Mouse (Mus musculus) lung, adult 2 months (tissue): ENCODE data around the gene Cer1.

Source experiments
- CTCF ChIP-seq: fragments of 200-500 bp; IDR thresholded peaks from 2 replicates; pipeline ENCODE4 v1.5.1; 2011; ENCODE audit warnings: mild to moderate bottlenecking, low read length, control low read depth; ENCODE audit not compliant: insufficient read depth
- POLR2A ChIP-seq: fragments of 200-500 bp; IDR thresholded peaks from 2 replicates; pipeline ENCODE4 v1.6.1; 2011; ENCODE audit warnings: low read depth, mild to moderate bottlenecking, control low read depth, low read length, borderline replicate concordance; ENCODE audit errors: extremely low read depth

DNA sequence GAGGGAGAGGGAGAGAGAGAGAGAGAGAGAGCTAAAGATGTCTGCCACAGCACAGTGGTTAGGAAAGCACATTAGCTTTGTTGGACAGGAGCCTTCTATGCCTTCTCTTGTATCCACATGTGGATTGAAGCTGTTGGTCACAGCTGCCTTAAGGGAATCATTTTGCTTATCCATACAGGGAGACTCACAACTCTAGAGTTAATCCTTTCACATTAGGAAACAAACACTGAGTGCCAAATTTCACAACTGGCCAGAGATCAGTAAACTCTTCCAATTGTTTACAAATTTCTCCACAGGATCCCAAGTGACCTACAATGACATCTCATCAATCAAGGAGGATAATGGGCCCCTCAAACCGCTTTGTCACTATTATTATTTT, 576 bp upstream of the Cer1 start:
- TF ChIP-seq CTCF (no peak), POLR2A (no peak)
